Comparison of ENCODE assay signal across 7 mouse cellular contexts in genomic region chr4:115088611-115089338, GRCm38 (mm10). TPM values are rescaled to one million over a fixed set of nuclear protein-coding genes. Genes with fewer than 3 reads are reported as not detected.
A peak's percentile ranks its signal among the peaks of the same experiment; 100 is the strongest.
DNase-seq lines count a peak whose midpoint lies in the region; ATAC-seq and TF ChIP-seq lines count a peak whose summit lies in the region.

Pdzk1ip1 (plus strand) TSS chr4:115088708.

- H3K4me3 ChIP-seq in intestine, embryonic 14.5 days (ENCODE audit: low read depth, low read length): peak within 1 kb of the TSS; percentile 8; the same call in 1 of the 2 replicates
- peak within 1 kb of the TSS; percentile 19 to 48 for H3K4me3 ChIP-seq in liver, embryonic 14.5 days (ENCODE audit: insufficient read depth in 1 of 2, low read depth in 2 of 2, low read length in 2 of 2)

- no peaks in the 10 kb centered on the region for H3K36me3 ChIP-seq in intestine, embryonic 14.5 days (ENCODE audit: control insufficient read depth, insufficient read depth, low read length)
- no peaks in the 10 kb centered on the region for H3K36me3 ChIP-seq in liver, embryonic 14.5 days (replicated peaks; ENCODE audit: control insufficient read depth, insufficient read depth, low read depth)

- H3K9ac ChIP-seq in intestine, embryonic 14.5 days (ENCODE audit: low read length): no peak within 1 kb of the TSS
- H3K9ac ChIP-seq in liver, embryonic 14.5 days (replicated peaks): peak within 1 kb of the TSS; percentile 19

- H3K4me1 ChIP-seq in intestine, embryonic 14.5 days (replicated peaks; ENCODE audit: control insufficient read depth, insufficient read depth, low read length): no peaks in the 10 kb centered on the region
- H3K4me1 ChIP-seq in liver, embryonic 14.5 days (replicated peaks; ENCODE audit: control insufficient read depth in 2 of 2, insufficient read depth in 2 of 2, low read length in 1 of 2): peaks cover 34 to 65% of the 10 kb centered on the region in 2 experiments

- peak; percentile 13 for DNase-seq in 3134 (ENCODE audit: extremely low read depth, insufficient read length, low spot score)
- DNase-seq in intestine, embryonic 14.5 days (ENCODE audit: low spot score): no peak
- no peak for DNase-seq in liver, embryonic 14.5 days (ENCODE audit: low read depth in 3 of 3, low spot score in 3 of 3)
- peak; percentile 31 for DNase-seq in testis, postnatal 10 days (ENCODE audit: low spot score)
- no peak for DNase-seq in frontal cortex, postnatal 14 days (ENCODE audit: low spot score in 2 of 2)
- no peak for DNase-seq in right cerebral cortex, postnatal 14 days

- 17% methylated on average over 11 of the region's 11 CpGs for WGBS in intestine, embryonic 14.5 days
- 38% methylated on average over 11 of the region's 11 CpGs for WGBS in liver, embryonic 14.5 days (ENCODE audit: insufficient replicate concordance)

- no peak for TF ChIP-seq EP300 in liver, embryonic 14.5 days (IDR thresholded peaks at IDR 0.05; ENCODE audit: low read depth)

- TF ChIP-seq CTCF in liver, embryonic 14.5 days (IDR thresholded peaks at IDR 0.05; ENCODE audit: low read depth): no peak

- peak; percentile 55 for ATAC-seq in CD4-positive, CD25-positive, alpha-beta regulatory T cell, adult 4 months
- no peak; the same call in 1 of the 2 replicates for ATAC-seq in intestine, embryonic 14.5 days (replicated peaks; ENCODE audit: low FRiP score, low TSS enrichment, low read depth)
- ATAC-seq in liver, embryonic 14.5 days (ENCODE audit: insufficient read depth): peak; percentile 69

- H3K9me3 ChIP-seq in intestine, embryonic 14.5 days (ENCODE audit: control insufficient read depth, low read length): no peaks in the 10 kb centered on the region
- H3K9me3 ChIP-seq in liver, embryonic 14.5 days (ENCODE audit: control insufficient read depth, low read length): no peaks in the 10 kb centered on the region

- peak within 1 kb of the TSS; percentile 28; the same call in 1 of the 2 replicates for H3K4me2 ChIP-seq in intestine, embryonic 14.5 days (ENCODE audit: low read length)
- H3K4me2 ChIP-seq in liver, embryonic 14.5 days (ENCODE audit: low read depth): peak within 1 kb of the TSS; percentile 23

- H3K27ac ChIP-seq in intestine, embryonic 14.5 days (ENCODE audit: low read depth): no peak within 1 kb of the TSS
- H3K27ac ChIP-seq in liver, embryonic 14.5 days: peak within 1 kb of the TSS; percentile 60

- H3K27me3 ChIP-seq in intestine, embryonic 14.5 days (replicated peaks; ENCODE audit: control insufficient read depth, insufficient read depth, low read length): peaks cover 12% of the 10 kb centered on the region; the same call in 1 of the 2 replicates
- H3K27me3 ChIP-seq in liver, embryonic 14.5 days (ENCODE audit: control insufficient read depth, insufficient read depth, low read length): no peaks in the 10 kb centered on the region

RNA-seq across cellular contexts. Expression of gene Pdzk1ip1, which starts in this region (rescaled TPM):
- 10 to 100 TPM; 25.7 to 31.9 TPM for polyA plus RNA-seq in CD4-positive, CD25-positive, alpha-beta regulatory T cell, adult 4 months (2017; shearing (Covaris generic))
- 41.8 and 50.5 TPM in 2 replicates for polyA plus RNA-seq in intestine, embryonic 14.5 days (2014; fragmentation: Nextera tagmentation; extraction: Ambion mirVana)
- 20.5 and 24.5 TPM in 2 replicates for polyA plus RNA-seq in liver, embryonic 14.5 days (2012; rRNA removed)
- 24.4 and 30.5 TPM in 2 replicates for polyA plus RNA-seq in liver, embryonic 14.5 days (2014; fragmentation: Nextera tagmentation; extraction: Ambion mirVana)

Comparison
In these comparisons a context has a peak if more than half of its experiments do, and no peak if none do; other contexts are left out.
1. DNase-seq: peak in 3134 (single experiment) and testis, postnatal 10 days (single experiment); none in intestine, embryonic 14.5 days (single experiment), liver, embryonic 14.5 days (0 of 3), frontal cortex, postnatal 14 days (0 of 2) and right cerebral cortex, postnatal 14 days (single experiment).